Mouse (Mus musculus): Measurements from ENCODE around the gene Acsf2. TPM values are rescaled to one million over a fixed set of nuclear protein-coding genes. Genes with fewer than 3 reads are reported as not detected.
A peak's percentile ranks its signal among the peaks of the same experiment; 100 is the strongest.

Gene Acsf2
- polyA plus RNA-seq, 1 experiment from 2014 or later = 8.6 TPM

- Histone ChIP-seq H3K4me3 (ENCODE audit: low read depth, low read length) (0 out of 2 replicates have a peak overlapping the region, but pooled peaks have one; percentile 19), H3K4me2 (ENCODE audit: low read depth, severe bottlenecking) (peak overlapping the region; percentile 54), H3K9ac (ENCODE audit: low read length) (no peak overlapping the region), H3K9me3 (ENCODE audit: control insufficient read depth, low read length) (no peaks in the 10 kb centered on the region), H3K27ac (replicated peaks; ENCODE audit: low read depth, low read length) (no peak overlapping the region), H3K27me3 (ENCODE audit: control insufficient read depth, insufficient read depth, low read length) (peaks cover 14% of the 10 kb centered on the region; the same call in 1 of the 2 replicates), H3K4me1 (ENCODE audit: control insufficient read depth, insufficient read depth, low read length) (peaks cover 17% of the 10 kb centered on the region), H3K36me3 (ENCODE audit: control insufficient read depth, insufficient read depth, low read length) (no peaks in the 10 kb centered on the region)
- ATAC-seq (ENCODE audit: insufficient number of reproducible peaks, low FRiP score, low TSS enrichment, low read depth) = no peak
- peak; percentile 45 for DNase-seq (ENCODE audit: low spot score)
- WGBS = 10% methylated on average over 16 of the region's 16 CpGs
These were observed 36.6 kb downstream of the Acsf2 start for GRCm38 (mm10) chr11:94565151-94565479.

GRCm38 (mm10) chr11:94564437-94565150 is 37.1 kb downstream of the Acsf2 start, which contains the start of gene Chad:
TSS of gene Chad (plus strand) at chr11:94565047.
- no peak within 1 kb of the TSS for H3K27ac ChIP-seq (replicated peaks; ENCODE audit: low read depth, low read length)

GRCm38 (mm10) chr11:94563821-94564220 is 37.9 kb downstream of the Acsf2 start:
- Histone ChIP-seq H3K4me1 (ENCODE audit: control insufficient read depth, insufficient read depth, low read length) (peaks cover 17% of the 10 kb centered on the region), H3K4me3 (ENCODE audit: low read depth, low read length) (no peak overlapping the region; the same call in 1 of the 2 replicates), H3K9ac (ENCODE audit: low read length) (peak overlapping the region; percentile 43; the same call in 1 of the 2 replicates), H3K9me3 (ENCODE audit: control insufficient read depth, low read length) (no peaks in the 10 kb centered on the region), H3K27me3 (ENCODE audit: control insufficient read depth, insufficient read depth, low read length) (peaks cover 14% of the 10 kb centered on the region; the same call in 1 of the 2 replicates), H3K4me2 (ENCODE audit: low read depth, severe bottlenecking) (peak overlapping the region; percentile 54; the same call in 1 of the 2 replicates), H3K27ac (replicated peaks; ENCODE audit: low read depth, low read length) (no peak overlapping the region), H3K36me3 (ENCODE audit: control insufficient read depth, insufficient read depth, low read length) (no peaks in the 10 kb centered on the region)
- DNase-seq (ENCODE audit: low spot score) (no peak), ATAC-seq (ENCODE audit: insufficient number of reproducible peaks, low FRiP score, low TSS enrichment, low read depth) (peak; percentile 61)
- WGBS = 49% methylated on average over 5 of the region's 5 CpGs

More at GRCm38 (mm10) chr11:94564437-94565150, 37.1 kb downstream of the Acsf2 start, which contains the start of gene Chad:
- Histone ChIP-seq H3K4me3 (ENCODE audit: low read depth, low read length) (peak within 1 kb of the TSS; percentile 19), H3K27me3 (ENCODE audit: control insufficient read depth, insufficient read depth, low read length) (peaks cover 14% of the 10 kb centered on the region; the same call in 1 of the 2 replicates), H3K9me3 (ENCODE audit: control insufficient read depth, low read length) (no peaks in the 10 kb centered on the region), H3K4me1 (ENCODE audit: control insufficient read depth, insufficient read depth, low read length) (peaks cover 17% of the 10 kb centered on the region), H3K9ac (ENCODE audit: low read length) (peak within 1 kb of the TSS; percentile 43), H3K36me3 (ENCODE audit: control insufficient read depth, insufficient read depth, low read length) (no peaks in the 10 kb centered on the region), H3K4me2 (ENCODE audit: low read depth, severe bottlenecking) (peak within 1 kb of the TSS; percentile 54)
- WGBS = 2% methylated on average over 35 of the region's 35 CpGs
- peak; percentile 8; the same call in 1 of the 2 replicates for ATAC-seq (ENCODE audit: insufficient number of reproducible peaks, low FRiP score, low TSS enrichment, low read depth)
- peak; percentile 71 for DNase-seq (ENCODE audit: low spot score)

- no peaks in the 10 kb centered on the region for H3K36me3 ChIP-seq (ENCODE audit: control insufficient read depth, insufficient read depth, low read length)
- DNase-seq (ENCODE audit: low spot score) (no peak), ATAC-seq (ENCODE audit: insufficient number of reproducible peaks, low FRiP score, low TSS enrichment, low read depth) (0 out of 2 replicates have a peak, but pooled peaks have one; percentile 14)
- no peaks in the 10 kb centered on the region for H3K9me3 ChIP-seq (ENCODE audit: control insufficient read depth, low read length)
- no peak overlapping the region for H3K27ac ChIP-seq (replicated peaks; ENCODE audit: low read depth, low read length)
- H3K4me3 ChIP-seq (ENCODE audit: low read depth, low read length) = no peak overlapping the region
- H3K4me1 ChIP-seq (ENCODE audit: control insufficient read depth, insufficient read depth, low read length) = peaks cover 17% of the 10 kb centered on the region
- 92% methylated on average over 5 of the region's 5 CpGs for WGBS
- no peak overlapping the region for H3K4me2 ChIP-seq (ENCODE audit: low read depth, severe bottlenecking)
- H3K9ac ChIP-seq (ENCODE audit: low read length) = no peak overlapping the region
- H3K27me3 ChIP-seq (ENCODE audit: control insufficient read depth, insufficient read depth, low read length) = peaks cover 14% of the 10 kb centered on the region; the same call in 1 of the 2 replicates
These were observed 38.3 kb downstream of the Acsf2 start for GRCm38 (mm10) chr11:94563383-94563782.

GRCm38 (mm10) chr11:94558226-94558625 is 43.4 kb downstream of the Acsf2 start:
- Histone ChIP-seq H3K9ac (ENCODE audit: low read length) (no peak overlapping the region), H3K4me2 (ENCODE audit: low read depth, severe bottlenecking) (no peak overlapping the region), H3K27ac (replicated peaks; ENCODE audit: low read depth, low read length) (no peak overlapping the region), H3K36me3 (ENCODE audit: control insufficient read depth, insufficient read depth, low read length) (no peaks in the 10 kb centered on the region), H3K9me3 (ENCODE audit: control insufficient read depth, low read length) (no peaks in the 10 kb centered on the region), H3K4me1 (ENCODE audit: control insufficient read depth, insufficient read depth, low read length) (no peaks in the 10 kb centered on the region), H3K4me3 (ENCODE audit: low read depth, low read length) (no peak overlapping the region), H3K27me3 (ENCODE audit: control insufficient read depth, insufficient read depth, low read length) (no peaks in the 10 kb centered on the region)
- DNase-seq (ENCODE audit: low spot score) (no peak), ATAC-seq (ENCODE audit: insufficient number of reproducible peaks, low FRiP score, low TSS enrichment, low read depth) (no peak)
- 73% methylated on average over 3 of the region's 3 CpGs for WGBS

- WGBS = 93% methylated on average over 5 of the region's 5 CpGs
- H3K9ac ChIP-seq (ENCODE audit: low read length) = no peak overlapping the region
- no peaks in the 10 kb centered on the region for H3K9me3 ChIP-seq (ENCODE audit: control insufficient read depth, low read length)
- no peak overlapping the region for H3K4me3 ChIP-seq (ENCODE audit: low read depth, low read length)
- ATAC-seq (ENCODE audit: insufficient number of reproducible peaks, low FRiP score, low TSS enrichment, low read depth) = no peak
- no peak for DNase-seq (ENCODE audit: low spot score)
- H3K27me3 ChIP-seq (ENCODE audit: control insufficient read depth, insufficient read depth, low read length) = no peaks in the 10 kb centered on the region
- no peaks in the 10 kb centered on the region for H3K36me3 ChIP-seq (ENCODE audit: control insufficient read depth, insufficient read depth, low read length)
- peaks cover 4% of the 10 kb centered on the region for H3K4me1 ChIP-seq (ENCODE audit: control insufficient read depth, insufficient read depth, low read length)
- H3K4me2 ChIP-seq (ENCODE audit: low read depth, severe bottlenecking) = no peak overlapping the region
- no peak overlapping the region for H3K27ac ChIP-seq (replicated peaks; ENCODE audit: low read depth, low read length)
These were observed 51.3 kb downstream of the Acsf2 start for GRCm38 (mm10) chr11:94550442-94550744.

GRCm38 (mm10) chr11:94549691-94550441 is 51.8 kb downstream of the Acsf2 start:
- no peak overlapping the region for H3K9ac ChIP-seq (ENCODE audit: low read length)

GRCm38 (mm10) chr11:94548888-94549690 is 52.6 kb downstream of the Acsf2 start, which contains the start of gene Rsad1:
TSS of gene Rsad1 (minus strand) at chr11:94549255.
- H3K36me3 ChIP-seq (ENCODE audit: control insufficient read depth, insufficient read depth, low read length) = no peaks in the 10 kb centered on the region
- peak within 1 kb of the TSS; percentile 87 for H3K4me2 ChIP-seq (ENCODE audit: low read depth, severe bottlenecking)
- H3K9me3 ChIP-seq (ENCODE audit: control insufficient read depth, low read length) = no peaks in the 10 kb centered on the region
- H3K27ac ChIP-seq (replicated peaks; ENCODE audit: low read depth, low read length) = no peak within 1 kb of the TSS; the same call in 1 of the 2 replicates
- H3K4me1 ChIP-seq (ENCODE audit: control insufficient read depth, insufficient read depth, low read length) = peaks cover 4% of the 10 kb centered on the region
- H3K27me3 ChIP-seq (ENCODE audit: control insufficient read depth, insufficient read depth, low read length) = no peaks in the 10 kb centered on the region
- WGBS = 5% methylated on average over 48 of the region's 49 CpGs
- H3K4me3 ChIP-seq (ENCODE audit: low read depth, low read length) = peak within 1 kb of the TSS; percentile 40
- peak within 1 kb of the TSS; percentile 53 for H3K9ac ChIP-seq (ENCODE audit: low read length)
- DNase-seq (ENCODE audit: low spot score) = peak; percentile 97
- peak; percentile 67 for ATAC-seq (ENCODE audit: insufficient number of reproducible peaks, low FRiP score, low TSS enrichment, low read depth)

More at GRCm38 (mm10) chr11:94549691-94550441, 51.8 kb downstream of the Acsf2 start:
- Histone ChIP-seq H3K27ac (replicated peaks; ENCODE audit: low read depth, low read length) (no peak overlapping the region), H3K4me3 (ENCODE audit: low read depth, low read length) (no peak overlapping the region), H3K36me3 (ENCODE audit: control insufficient read depth, insufficient read depth, low read length) (no peaks in the 10 kb centered on the region), H3K4me1 (ENCODE audit: control insufficient read depth, insufficient read depth, low read length) (peaks cover 4% of the 10 kb centered on the region), H3K27me3 (ENCODE audit: control insufficient read depth, insufficient read depth, low read length) (no peaks in the 10 kb centered on the region), H3K9me3 (ENCODE audit: control insufficient read depth, low read length) (no peaks in the 10 kb centered on the region), H3K4me2 (ENCODE audit: low read depth, severe bottlenecking) (no peak overlapping the region)
- 82% methylated on average over 10 of the region's 10 CpGs for WGBS
- no peak for ATAC-seq (ENCODE audit: insufficient number of reproducible peaks, low FRiP score, low TSS enrichment, low read depth)
- no peak for DNase-seq (ENCODE audit: low spot score)

Measured in limb, embryonic 11.5 days (tissue).